11 mouse cellular contexts compared by ENCODE assay signal in genomic region chrX:6448001-6448400, GRCm38 (mm10). TPM values are rescaled to one million over a fixed set of nuclear protein-coding genes. Genes with fewer than 3 reads are reported as not detected.
A peak's percentile ranks its signal among the peaks of the same experiment; 100 is the strongest.
DNase-seq lines count a peak whose midpoint lies in the region; ATAC-seq lines count a peak whose summit lies in the region.
"Had no signal": no experiment of that assay in that cellular context is flagged by ENCODE, and none has a peak within 500 bp of the region (broad histone marks: within the 10 kb centered on the region; RNA-seq: fewer than 3 reads in every experiment).

No protein-coding gene starts in this region.

- ATAC-seq in midbrain, embryonic 16.5 days = no peak

- H3K4me3 ChIP-seq in heart, embryonic 10.5 days = no peak overlapping the region
- H3K4me3 ChIP-seq in midbrain, embryonic 16.5 days (ENCODE audit: low read depth, low read length) = no peak overlapping the region
- H3K4me3 ChIP-seq: liver, embryonic 13.5 days had no signal

- H3K9ac ChIP-seq in midbrain, embryonic 16.5 days (ENCODE audit: low read depth, low read length) = no peak overlapping the region
- H3K9ac ChIP-seq: liver, embryonic 13.5 days had no signal

- no peaks in the 10 kb centered on the region for H3K4me1 ChIP-seq in heart, embryonic 10.5 days
- no peaks in the 10 kb centered on the region for H3K4me1 ChIP-seq in midbrain, embryonic 16.5 days (ENCODE audit: control insufficient read depth, insufficient read depth, low read length)
- H3K4me1 ChIP-seq: liver, embryonic 13.5 days had no signal

- 70% methylated on average over 4 of the region's 4 CpGs for WGBS in heart, embryonic 10.5 days
- 70% methylated on average over 4 of the region's 4 CpGs for WGBS in midbrain, embryonic 16.5 days

- DNase-seq in heart, postnatal 14 days = peak; percentile 4 to 9
- no peak for DNase-seq in heart, embryonic 10.5 days (ENCODE audit: low spot score)
- DNase-seq in adrenal gland, adult 8-10 months = peak; percentile 9
- DNase-seq in frontal cortex, postnatal 10 days (ENCODE audit: low spot score in 2 of 2) = peak; percentile 4 to 5
- peak; percentile 1 to 8 for DNase-seq in left cerebral cortex, adult 8-10 months (ENCODE audit: low spot score in 2 of 2)
- DNase-seq in thymus, postnatal 10 days (ENCODE audit: low spot score in 2 of 2) = no peak
- DNase-seq: cerebellum, adult 8-10 months; liver, embryonic 13.5 days had no signal

- intact Hi-C loops in heart, postnatal 14 days (cut with DNase I) = no loop called here

- H3K36me3 ChIP-seq in heart, embryonic 10.5 days = no peaks in the 10 kb centered on the region
- H3K36me3 ChIP-seq in midbrain, embryonic 16.5 days (ENCODE audit: control insufficient read depth, insufficient read depth, low read length) = no peaks in the 10 kb centered on the region
- H3K36me3 ChIP-seq: liver, embryonic 13.5 days had no signal

- H3K27me3 ChIP-seq in heart, embryonic 10.5 days (ENCODE audit: insufficient read depth, poor library complexity, severe bottlenecking) = no peaks in the 10 kb centered on the region
- no peaks in the 10 kb centered on the region for H3K27me3 ChIP-seq in midbrain, embryonic 16.5 days (ENCODE audit: control insufficient read depth, insufficient read depth, low read depth, low read length)
- H3K27me3 ChIP-seq: liver, embryonic 13.5 days had no signal

- H3K9me3 ChIP-seq in heart, embryonic 10.5 days = no peaks in the 10 kb centered on the region
- H3K9me3 ChIP-seq in midbrain, embryonic 16.5 days (replicated peaks; ENCODE audit: control insufficient read depth, low read length, poor library complexity, severe bottlenecking) = no peaks in the 10 kb centered on the region
- H3K9me3 ChIP-seq: liver, embryonic 13.5 days had no signal

- H3K4me2 ChIP-seq in midbrain, embryonic 16.5 days (ENCODE audit: low read length) = no peak overlapping the region
- H3K4me2 ChIP-seq: liver, embryonic 13.5 days had no signal

- H3K27ac ChIP-seq in heart, embryonic 10.5 days = no peak overlapping the region
- no peak overlapping the region for H3K27ac ChIP-seq in midbrain, embryonic 16.5 days (ENCODE audit: low read length)
- H3K27ac ChIP-seq: kidney, postnatal 0 days; liver, embryonic 13.5 days had no signal

RNA-seq across cellular contexts. Expression of gene Shroom4, which starts 48.3 kb away (rescaled TPM):
- total RNA-seq in heart, postnatal 14 days (2021) = 10 to 100 TPM; 22.3 to 24.7 TPM
- polyA plus RNA-seq in heart, embryonic 10.5 days (2016; fragmentation: Nextera tagmentation; extraction: Ambion mirVana) = 5.4 and 5.7 TPM in 2 replicates
- total RNA-seq in adrenal gland, adult 8-10 months (2022) = 10 to 100 TPM; 15.0 to 35.0 (median 27.9) TPM
- total RNA-seq in left cerebral cortex, adult 8-10 months (2022) = 1 to 10 TPM; 3.2 to 5.6 (median 5.0) TPM
- 1.1 and 1.6 TPM in 2 replicates for polyA plus RNA-seq in midbrain, embryonic 16.5 days (2015; fragmentation: Nextera tagmentation; extraction: Ambion mirVana)
- total RNA-seq: MEL had no signal

Comparison
In these comparisons a context has a peak if more than half of its experiments do, and no peak if none do; other contexts are left out.
1. DNase-seq: peak in heart, postnatal 14 days (2 of 2), adrenal gland, adult 8-10 months (single experiment), frontal cortex, postnatal 10 days (2 of 2) and left cerebral cortex, adult 8-10 months (2 of 2); none in heart, embryonic 10.5 days (single experiment) and thymus, postnatal 10 days (0 of 2).